Mouse (Mus musculus) cerebellum, adult (tissue): ENCODE measurements around the gene Hoxd12.

Experiments
- ATAC-seq: cut with Nextera tagmentation; 2 replicates; pipeline ENCODE4 v1.9.2; 2017; ENCODE audit warnings: mild to moderate bottlenecking, moderate library complexity, mixed read lengths; ENCODE audit not compliant: insufficient number of reproducible peaks, low FRiP score, low TSS enrichment

The Hoxd12 gene

GRCm38 (mm10) chr2:74661685-74662084, 13.1 kb upstream of the Hoxd12 start:
- no peak for ATAC-seq

- ATAC-seq, result no peak
Observed at GRCm38 (mm10) chr2:74663291-74663925, 11.4 kb upstream of the Hoxd12 start.

- ATAC-seq, result no peak
Observed at GRCm38 (mm10) chr2:74666411-74666810, 8.4 kb upstream of the Hoxd12 start.

- no peak for ATAC-seq
Observed at GRCm38 (mm10) chr2:74667191-74667841, 7.5 kb upstream of the Hoxd12 start.

GRCm38 (mm10) chr2:74667842-74668357, 6.9 kb upstream of the Hoxd12 start, which contains the start of gene Hoxd13:
Gene Hoxd13, plus strand, starts transcription at chr2:74668310.
- ATAC-seq, result no peak

- no peak for ATAC-seq
Observed at GRCm38 (mm10) chr2:74668370-74669229, 6.2 kb upstream of the Hoxd12 start.

GRCm38 (mm10) chr2:74669230-74669578, 5.6 kb upstream of the Hoxd12 start:
- ATAC-seq, result no peak

- no peak for ATAC-seq
Observed at GRCm38 (mm10) chr2:74669650-74670235, 5.1 kb upstream of the Hoxd12 start.

- ATAC-seq, result no peak
Observed at GRCm38 (mm10) chr2:74670632-74671188, 4.1 kb upstream of the Hoxd12 start.

- no peak for ATAC-seq
Observed at GRCm38 (mm10) chr2:74671847-74672246, 3.0 kb upstream of the Hoxd12 start.

GRCm38 (mm10) chr2:74672481-74673362, 2.1 kb upstream of the Hoxd12 start:
- no peak; the same call in 1 of the 2 replicates for ATAC-seq

- no peak for ATAC-seq
Observed at GRCm38 (mm10) chr2:74673835-74674425, 883 bp upstream of the Hoxd12 start.

GRCm38 (mm10) chr2:74675666-74676282, 961 bp downstream of the Hoxd12 start:
- ATAC-seq, result no peak

- no peak for ATAC-seq
Observed at GRCm38 (mm10) chr2:74676376-74677052, 1.7 kb downstream of the Hoxd12 start.

GRCm38 (mm10) chr2:74677106-74677505, 2.3 kb downstream of the Hoxd12 start:
- ATAC-seq, result no peak

- no peak for ATAC-seq
Observed at GRCm38 (mm10) chr2:74678891-74679595, 4.2 kb downstream of the Hoxd12 start, which contains the start of gene Hoxd11. Gene Hoxd11, plus strand, starts transcription at chr2:74679557.

- no peak for ATAC-seq
Observed at GRCm38 (mm10) chr2:74679596-74679971, 4.8 kb downstream of the Hoxd12 start.
